Mouse (Mus musculus) heart, embryonic 15.5 days (tissue): ENCODE results near the gene Serpinb2. TPM values are rescaled to one million over a fixed set of nuclear protein-coding genes. Genes with fewer than 3 reads are reported as not detected.

ENCODE experiments used
- ATAC-seq: fragments of 200-750 bp; cut with Nextera tagmentation; replicated peaks from 2 replicates; pipeline ENCODE4 v1.8.0; 2017; ENCODE audit warnings: low read depth, moderate TSS enrichment; ENCODE audit not compliant: insufficient number of reproducible peaks, insufficient read depth, low FRiP score
- H3K27ac ChIP-seq: fragments of 300-500 bp; sonication (generic); 2 replicates; pipeline ENCODE4 v1.5.1; 2015; ENCODE audit warnings: mild to moderate bottlenecking, inconsistent platforms
- H3K27me3 ChIP-seq: fragments of 300-500 bp; sonication (generic); 2 replicates; pipeline ENCODE4 v1.6.1; 2015; ENCODE audit warnings: inconsistent platforms
- H3K36me3 ChIP-seq: fragments of 300-500 bp; sonication (generic); 2 replicates; pipeline ENCODE4 v1.6.1; 2015; ENCODE audit warnings: mild to moderate bottlenecking, inconsistent platforms
- H3K4me1 ChIP-seq: fragments of 300-500 bp; sonication (generic); replicated peaks from 2 replicates; pipeline ENCODE4 v1.6.1; 2015; ENCODE audit warnings: inconsistent platforms
- H3K4me2 ChIP-seq: fragments of 300-500 bp; sonication (generic); 2 replicates; pipeline ENCODE4 v1.6.1; 2015; ENCODE audit warnings: inconsistent platforms, mild to moderate bottlenecking, moderate library complexity
- H3K4me3 ChIP-seq: fragments of 300-500 bp; sonication (generic); 2 replicates; pipeline ENCODE4 v1.5.1; 2015; ENCODE audit warnings: mild to moderate bottlenecking, inconsistent platforms
- H3K9ac ChIP-seq: fragments of 300-500 bp; sonication (generic); 2 replicates; pipeline ENCODE4 v1.6.1; 2015; ENCODE audit warnings: mild to moderate bottlenecking, inconsistent platforms
- H3K9me3 ChIP-seq: fragments of 300-500 bp; sonication (generic); replicated peaks from 2 replicates; pipeline ENCODE4 v1.6.1; 2016; ENCODE audit warnings: inconsistent platforms
- WGBS: fragments of 180-500 bp; shearing (Covaris S2); methylation state at CpG from one replicate; pipeline ENCODE4 v1.1.7; 2015; ENCODE audit warnings: mixed read lengths; 5-methylcytosine and 5-hydroxymethylcytosine counted together
- polyA plus RNA-seq: library from polyadenylated mRNA; unstranded; fragments of >200 nt; fragmentation: Nextera tagmentation; extraction: Ambion mirVana; gene quantifications from 2 replicates; pipeline ENCODE4 v1.2.1, GENCODE M21; 2015

The Serpinb2 gene
- 0.23 and 0.24 TPM in 2 replicates for polyA plus RNA-seq

DNA sequence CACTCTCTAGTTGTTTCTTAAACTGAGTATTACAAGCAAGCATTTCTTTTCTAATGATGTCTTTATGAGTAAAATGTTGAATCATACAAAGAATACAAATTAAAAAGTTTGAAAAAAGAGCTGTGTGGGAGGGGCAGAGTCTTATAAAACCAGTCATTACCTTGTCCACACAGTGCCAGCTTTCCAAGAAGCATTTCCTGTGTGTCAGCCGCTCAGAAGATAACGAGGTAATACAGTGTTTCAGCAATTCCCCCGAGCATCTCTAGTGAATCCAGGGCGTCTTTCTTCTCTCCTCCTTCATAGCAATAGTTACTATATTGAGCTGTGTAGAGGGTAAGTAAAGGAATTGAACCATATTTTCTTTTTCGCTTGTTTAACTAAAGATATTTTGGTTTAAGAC lies at the start of gene Serpinb2:
TSS of gene Serpinb2 (plus strand) at position 172 of the 400 bp plus-strand sequence.
- Histone ChIP-seq H3K27ac (no peak within 1 kb of the TSS), H3K4me1 (no peaks in the 10 kb centered on the region), H3K4me3 (no peak within 1 kb of the TSS), H3K4me2 (no peak within 1 kb of the TSS), H3K36me3 (no peaks in the 10 kb centered on the region), H3K9ac (no peak within 1 kb of the TSS), H3K9me3 (no peaks in the 10 kb centered on the region), H3K27me3 (no peaks in the 10 kb centered on the region)
- ATAC-seq, result no peak
- WGBS, result 53% methylated on average over 5 of the region's 5 CpGs

DNA sequence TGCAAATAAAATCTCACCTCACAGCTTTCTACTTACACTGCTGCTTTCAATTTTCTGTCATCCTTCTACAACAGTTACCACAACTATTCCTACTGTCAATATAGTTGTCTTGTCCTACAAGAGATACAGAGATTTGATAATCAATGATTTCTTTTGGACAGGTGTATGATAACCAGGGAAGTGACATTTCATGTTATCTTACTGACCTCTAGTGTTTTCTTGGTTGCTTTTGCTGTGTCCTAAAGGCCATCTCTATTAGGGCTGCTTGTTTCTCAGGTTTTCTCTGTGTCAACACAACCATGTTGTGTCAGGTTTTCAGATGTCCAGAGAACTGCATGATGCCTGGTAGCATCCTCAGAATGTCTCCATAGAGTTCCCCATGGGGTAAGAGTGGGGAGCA lies 31.3 kb upstream of the Serpinb2 start:
- no peak for ATAC-seq
- H3K4me1 ChIP-seq, result no peaks in the 10 kb centered on the region

DNA sequence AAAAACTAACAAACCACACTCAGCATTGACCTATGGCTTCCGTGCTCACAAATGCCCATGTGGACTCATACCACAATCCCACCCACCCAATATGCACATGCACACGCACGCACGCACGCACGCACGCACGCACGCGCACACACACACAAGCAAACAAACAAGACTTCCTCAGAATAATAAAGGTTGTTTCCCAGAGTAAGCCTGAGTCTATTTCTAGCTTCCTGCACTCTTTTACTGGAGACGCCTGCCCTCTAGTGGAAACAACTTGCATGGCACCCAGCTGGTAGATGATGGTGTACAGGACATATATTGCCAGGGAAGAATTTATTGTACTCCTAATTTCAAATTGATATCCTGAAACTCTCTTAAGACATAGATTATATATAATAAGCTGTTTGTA lies 29.8 kb upstream of the Serpinb2 start:
- no peak for ATAC-seq
- Histone ChIP-seq H3K9ac (no peak overlapping the region), H3K4me1 (no peaks in the 10 kb centered on the region), H3K27ac (no peak overlapping the region), H3K9me3 (no peaks in the 10 kb centered on the region), H3K27me3 (no peaks in the 10 kb centered on the region), H3K4me3 (no peak overlapping the region), H3K4me2 (peak overlapping the region; percentile 42), H3K36me3 (no peaks in the 10 kb centered on the region)
- WGBS, result 28% methylated on average over 11 of the region's 11 CpGs

More for the DNA sequence above, 31.3 kb upstream of the Serpinb2 start:
- H3K4me3 ChIP-seq, result no peak overlapping the region
- no peak overlapping the region for H3K4me2 ChIP-seq
- H3K27ac ChIP-seq, result no peak overlapping the region
- no peaks in the 10 kb centered on the region for H3K36me3 ChIP-seq
- H3K27me3 ChIP-seq, result no peaks in the 10 kb centered on the region
- no peaks in the 10 kb centered on the region for H3K9me3 ChIP-seq
- H3K9ac ChIP-seq, result no peak overlapping the region

DNA sequence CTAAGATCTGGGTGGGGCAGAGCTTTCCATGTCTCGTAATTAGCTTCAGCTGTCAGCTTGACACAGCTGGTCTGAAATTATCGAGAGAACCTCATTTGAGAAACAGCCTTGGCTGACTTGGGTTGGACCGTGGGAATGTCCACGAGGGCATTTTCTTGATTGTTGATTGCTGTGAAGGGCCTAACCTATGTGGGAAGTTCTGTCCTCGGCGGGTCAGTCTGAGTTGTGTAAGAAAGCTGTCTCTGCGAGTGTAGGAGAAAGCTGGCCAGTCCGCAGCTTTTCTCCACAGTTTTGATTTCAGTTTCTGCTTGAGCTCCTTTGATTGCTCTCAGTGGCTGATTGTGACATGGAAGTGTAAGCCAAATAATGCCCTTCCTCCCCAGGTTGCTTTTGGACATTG lies 21.6 kb upstream of the Serpinb2 start:
- Histone ChIP-seq H3K4me3 (no peak overlapping the region), H3K36me3 (no peaks in the 10 kb centered on the region), H3K4me2 (no peak overlapping the region), H3K27ac (no peak overlapping the region), H3K27me3 (no peaks in the 10 kb centered on the region), H3K4me1 (no peaks in the 10 kb centered on the region), H3K9ac (no peak overlapping the region), H3K9me3 (no peaks in the 10 kb centered on the region)
- no peak for ATAC-seq
- WGBS, result 67% methylated on average over 8 of the region's 8 CpGs

DNA sequence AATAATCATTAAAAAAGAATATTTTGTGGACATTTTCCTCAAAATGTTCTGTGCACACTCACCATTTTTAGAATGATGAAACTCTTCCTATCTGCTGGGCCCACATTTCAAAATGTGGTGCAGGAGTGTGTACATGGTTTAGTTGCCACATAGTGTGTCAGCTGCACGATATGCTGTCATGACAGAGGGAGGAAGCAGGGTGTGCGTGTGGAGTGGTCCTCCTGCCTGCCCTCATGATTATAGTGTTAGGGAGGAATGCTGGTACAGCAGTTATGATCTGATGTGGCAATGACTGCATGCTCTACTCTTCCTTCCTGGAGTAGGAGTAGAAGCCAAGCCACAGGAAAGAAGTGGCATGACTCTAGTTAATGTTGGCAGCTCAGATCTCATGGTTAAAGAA lies 14.4 kb upstream of the Serpinb2 start:
- 59% methylated on average over 2 of the region's 2 CpGs for WGBS
- Histone ChIP-seq H3K27me3 (no peaks in the 10 kb centered on the region), H3K9me3 (no peaks in the 10 kb centered on the region), H3K4me3 (no peak overlapping the region), H3K36me3 (no peaks in the 10 kb centered on the region), H3K4me2 (no peak overlapping the region), H3K27ac (no peak overlapping the region), H3K9ac (no peak overlapping the region), H3K4me1 (no peaks in the 10 kb centered on the region)
- no peak for ATAC-seq

DNA sequence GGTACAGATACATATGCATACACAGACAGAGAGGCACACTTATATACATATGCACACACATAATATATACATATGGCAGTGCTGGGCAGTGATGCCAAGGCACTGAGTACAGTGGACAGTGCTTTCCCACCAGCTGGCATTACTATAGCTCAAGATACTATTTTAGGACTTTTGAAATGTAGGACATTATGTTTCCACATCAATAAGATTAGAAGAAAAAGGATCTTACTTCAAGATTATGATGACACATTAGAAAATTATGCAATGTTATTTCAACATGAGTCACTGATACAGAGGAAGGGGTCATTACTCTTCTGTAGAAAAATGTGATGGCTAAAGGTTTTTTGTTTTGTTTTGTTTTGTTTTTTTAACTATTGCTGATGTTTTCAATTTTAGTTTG lies 9.2 kb upstream of the Serpinb2 start:
- no peak overlapping the region for H3K4me2 ChIP-seq
- no peak overlapping the region for H3K27ac ChIP-seq
- H3K27me3 ChIP-seq, result no peaks in the 10 kb centered on the region
- no peaks in the 10 kb centered on the region for H3K9me3 ChIP-seq
- no peak for ATAC-seq
- H3K4me3 ChIP-seq, result no peak overlapping the region
- no peaks in the 10 kb centered on the region for H3K36me3 ChIP-seq
- no peaks in the 10 kb centered on the region for H3K4me1 ChIP-seq
- no peak overlapping the region for H3K9ac ChIP-seq

DNA sequence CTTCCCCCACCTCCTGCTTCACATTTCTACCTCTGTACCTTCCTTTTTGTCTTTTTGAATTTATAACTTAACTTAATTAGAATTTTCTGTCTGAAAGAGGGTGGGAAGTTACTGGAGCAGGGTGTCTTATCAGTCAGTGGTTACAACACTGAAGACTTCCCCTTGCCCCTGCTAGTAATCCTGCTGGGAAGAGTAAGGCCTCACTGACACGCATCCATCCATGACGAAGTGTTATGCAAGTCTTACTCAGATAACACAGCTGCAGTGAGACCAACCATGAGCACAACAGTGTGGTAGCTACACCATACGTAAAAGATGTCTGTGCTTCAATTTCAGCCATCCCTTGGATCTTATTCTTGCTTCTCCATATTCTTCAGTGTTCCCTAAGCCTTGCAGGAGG lies 7.9 kb upstream of the Serpinb2 start:
- 58% methylated on average over 3 of the region's 3 CpGs for WGBS
- H3K9me3 ChIP-seq, result no peaks in the 10 kb centered on the region
- no peaks in the 10 kb centered on the region for H3K27me3 ChIP-seq
- no peaks in the 10 kb centered on the region for H3K36me3 ChIP-seq
- no peak overlapping the region for H3K4me3 ChIP-seq
- ATAC-seq, result no peak
- H3K4me1 ChIP-seq, result no peaks in the 10 kb centered on the region
- H3K9ac ChIP-seq, result no peak overlapping the region
- H3K27ac ChIP-seq, result no peak overlapping the region
- no peak overlapping the region for H3K4me2 ChIP-seq

DNA sequence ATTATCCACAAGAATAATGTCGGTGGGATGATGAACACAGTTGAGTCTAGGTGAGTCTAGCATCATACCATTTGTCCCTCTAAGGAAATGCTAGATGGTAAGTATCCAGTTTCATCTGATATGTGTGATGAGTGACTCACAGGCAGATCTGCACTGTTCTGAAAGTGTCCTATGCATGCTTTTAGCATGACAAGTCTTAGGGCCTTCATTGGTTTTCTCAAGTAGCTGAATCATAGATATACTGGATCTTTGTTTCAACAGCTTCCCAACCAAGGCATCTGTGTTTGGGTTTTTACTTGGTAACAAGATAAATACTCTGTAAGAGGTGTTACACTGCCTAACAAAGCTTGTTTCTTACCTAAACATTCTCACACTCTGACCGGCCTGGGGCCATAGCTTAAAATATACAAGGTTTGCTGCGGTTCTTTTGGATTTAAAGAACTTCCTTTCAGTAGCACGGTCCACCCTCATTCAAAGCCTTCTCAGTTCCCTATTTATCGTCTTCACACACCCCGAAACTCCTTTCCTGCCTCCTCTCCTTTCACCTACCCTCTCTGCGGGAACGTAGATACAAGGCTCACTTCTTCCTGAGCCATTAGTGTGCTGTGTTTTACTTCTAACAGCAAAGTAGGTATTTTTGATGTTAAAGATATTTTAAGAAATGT lies 5.2 kb upstream of the Serpinb2 start:
- Histone ChIP-seq H3K4me3 (no peak overlapping the region), H3K4me1 (no peaks in the 10 kb centered on the region), H3K9me3 (no peaks in the 10 kb centered on the region), H3K36me3 (no peaks in the 10 kb centered on the region), H3K27me3 (no peaks in the 10 kb centered on the region), H3K9ac (no peak overlapping the region), H3K4me2 (no peak overlapping the region), H3K27ac (no peak overlapping the region)
- ATAC-seq, result no peak
- WGBS, result 67% methylated on average over 8 of the region's 8 CpGs

DNA sequence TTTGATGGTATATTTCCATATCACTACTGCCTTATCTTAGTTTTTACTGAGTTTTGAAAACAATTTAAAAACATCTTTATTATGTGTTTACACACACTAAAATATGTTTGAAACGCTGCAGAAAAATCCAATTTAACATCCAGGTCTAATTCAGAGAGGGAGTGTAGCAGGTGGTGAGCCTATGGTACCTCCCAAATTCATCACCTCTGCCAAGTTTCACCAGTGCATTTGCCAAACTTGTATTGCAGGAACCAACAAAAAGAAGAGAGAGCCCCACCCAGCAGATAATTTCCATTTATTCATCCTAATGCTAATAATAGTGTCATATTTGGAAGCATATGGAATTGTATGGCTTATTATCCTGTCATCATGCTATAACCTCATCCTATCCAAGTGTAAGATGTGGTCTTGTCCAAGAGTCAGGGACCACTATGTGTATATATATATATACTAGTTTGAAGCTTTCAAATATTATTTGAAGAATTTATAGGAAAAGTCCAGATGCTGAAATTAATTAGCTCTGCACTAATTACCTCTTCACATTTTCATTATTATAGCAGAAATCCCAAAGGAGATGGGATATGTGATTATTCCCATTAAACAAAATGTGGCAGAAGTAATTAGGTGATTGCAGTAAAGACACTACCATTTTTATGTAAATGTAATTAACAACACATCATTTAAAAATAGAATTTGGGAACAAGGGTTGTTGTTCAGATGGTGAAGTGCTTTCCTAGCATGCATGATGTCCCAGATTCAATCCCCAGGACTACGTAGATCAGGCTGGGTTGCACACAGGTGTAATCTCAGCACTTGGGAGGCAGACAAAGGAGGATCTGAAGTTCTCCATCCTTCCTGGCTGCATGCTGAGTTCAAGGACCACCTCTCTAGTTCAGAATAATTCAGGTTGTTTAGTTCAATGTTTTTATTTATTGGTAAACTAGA lies 1.2 kb downstream of the Serpinb2 start:
- no peak for ATAC-seq
- Histone ChIP-seq H3K4me2 (no peak overlapping the region), H3K9me3 (no peaks in the 10 kb centered on the region), H3K4me1 (no peaks in the 10 kb centered on the region), H3K27ac (no peak overlapping the region), H3K4me3 (no peak overlapping the region), H3K27me3 (no peaks in the 10 kb centered on the region), H3K9ac (no peak overlapping the region), H3K36me3 (no peaks in the 10 kb centered on the region)
- WGBS, result 64% methylated on average over 2 of the region's 2 CpGs

DNA sequence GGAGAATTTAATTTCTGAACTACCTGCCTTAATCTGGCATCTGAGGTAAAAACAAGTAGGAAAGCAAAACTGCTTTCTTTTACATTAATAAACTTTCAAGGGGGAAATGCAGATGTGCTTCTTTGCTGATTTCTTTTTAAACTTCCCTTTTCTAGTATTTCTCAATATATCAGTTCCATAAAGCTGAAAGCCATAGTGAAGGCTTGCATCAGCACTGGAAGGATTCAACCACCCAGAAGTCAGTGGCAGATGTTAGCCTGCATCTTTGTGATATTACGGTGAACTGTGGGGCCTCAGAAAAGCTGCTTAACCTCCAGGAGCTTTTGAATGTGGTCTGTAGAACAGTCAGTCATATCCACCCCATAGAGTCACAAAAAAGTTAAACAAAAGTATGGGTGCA lies 2.3 kb downstream of the Serpinb2 start:
- Histone ChIP-seq H3K36me3 (no peaks in the 10 kb centered on the region), H3K4me1 (no peaks in the 10 kb centered on the region)
- 78% methylated on average over 1 of the region's 1 CpGs for WGBS

DNA sequence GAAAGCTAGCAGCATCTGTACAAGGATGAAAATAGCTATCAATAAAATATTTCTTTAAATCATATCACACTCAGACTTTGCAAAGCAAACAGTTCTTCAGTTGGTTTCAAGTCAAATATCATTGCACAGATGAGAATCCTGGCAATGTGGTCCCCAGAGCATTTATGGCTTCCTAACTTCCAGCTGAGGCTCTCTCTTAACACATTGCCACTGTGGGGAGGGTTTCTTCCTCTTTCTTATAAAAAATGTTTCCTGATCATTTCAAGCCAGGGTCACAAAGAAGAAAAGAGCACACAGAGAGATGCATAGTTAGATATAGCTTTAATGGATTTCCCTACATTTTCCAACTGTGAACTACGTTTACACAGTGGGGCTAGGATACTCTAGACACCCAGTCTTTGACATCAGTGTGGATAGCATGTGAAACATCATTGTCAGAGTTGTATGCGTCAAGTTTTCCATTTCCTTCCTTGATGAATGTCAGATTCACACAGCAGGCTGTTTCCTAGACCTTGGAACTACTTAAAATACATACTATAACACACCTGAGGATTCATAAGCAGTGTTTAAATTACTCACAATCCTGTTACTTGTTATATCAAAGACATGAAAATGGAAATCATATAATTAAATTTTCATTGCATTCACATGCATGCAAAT lies 4.7 kb downstream of the Serpinb2 start:
- H3K9ac ChIP-seq, result no peak overlapping the region
- no peak overlapping the region for H3K27ac ChIP-seq
- no peaks in the 10 kb centered on the region for H3K4me1 ChIP-seq
- no peak for ATAC-seq
- no peaks in the 10 kb centered on the region for H3K9me3 ChIP-seq
- 51% methylated on average over 2 of the region's 2 CpGs for WGBS
- H3K27me3 ChIP-seq, result no peaks in the 10 kb centered on the region
- no peaks in the 10 kb centered on the region for H3K36me3 ChIP-seq
- H3K4me3 ChIP-seq, result no peak overlapping the region
- H3K4me2 ChIP-seq, result no peak overlapping the region

More for the DNA sequence above, 2.3 kb downstream of the Serpinb2 start:
- ATAC-seq, result no peak
- Histone ChIP-seq H3K4me3 (no peak overlapping the region), H3K27ac (no peak overlapping the region), H3K9me3 (no peaks in the 10 kb centered on the region), H3K27me3 (no peaks in the 10 kb centered on the region), H3K4me2 (no peak overlapping the region), H3K9ac (no peak overlapping the region)
